Mouse (Mus musculus) C2C12 (cell line): ENCODE results near the gene Ptpn21. TPM values are rescaled to one million over a fixed set of nuclear protein-coding genes. Genes with fewer than 3 reads are reported as not detected.

ENCODE experiments used
- H3K27me3 ChIP-seq: one replicate; pipeline ENCODE4 v1.6.1; 2011; ENCODE audit not compliant: control insufficient read depth, insufficient read depth, insufficient read length
- H3K36me3 ChIP-seq: one replicate; pipeline ENCODE4 v1.6.1; 2011; ENCODE audit not compliant: control insufficient read depth, insufficient read depth
- H3K4me3 ChIP-seq: one replicate; pipeline ENCODE4 v1.5.1; 2011; ENCODE audit warnings: mild to moderate bottlenecking, control low read depth; ENCODE audit not compliant: poor library complexity, insufficient read depth, severe bottlenecking
- H3K79me2 ChIP-seq: one replicate; pipeline ENCODE4 v1.6.1; 2011; ENCODE audit not compliant: control insufficient read depth, insufficient read depth
- H3K79me3 ChIP-seq: one replicate; pipeline ENCODE4 v1.6.1; 2011; ENCODE audit warnings: low read depth, control low read depth
- H3ac ChIP-seq: one replicate; pipeline ENCODE3; 2011; ENCODE audit warnings: low read depth; ENCODE audit not compliant: control insufficient read depth, insufficient read length
- CEBPB ChIP-seq: IDR thresholded peaks from one replicate; pipeline ENCODE4 v1.6.1; 2011; ENCODE audit warnings: low read depth, mild to moderate bottlenecking, control low read depth, moderate library complexity
- CTCF ChIP-seq: IDR thresholded peaks from one replicate; pipeline ENCODE4 v1.5.1; 2011; ENCODE audit not compliant: control insufficient read depth, insufficient read depth, insufficient read length
- FOSL1 ChIP-seq: IDR thresholded peaks from one replicate; pipeline ENCODE4 v1.8.0; 2011; ENCODE audit warnings: mild to moderate bottlenecking, low read length; ENCODE audit not compliant: poor library complexity, insufficient read depth, severe bottlenecking
- MAX ChIP-seq: IDR thresholded peaks from one replicate; pipeline ENCODE4 v1.6.1; 2011; ENCODE audit warnings: mild to moderate bottlenecking, control low read depth
- MYOD1 ChIP-seq: IDR thresholded peaks from one replicate; pipeline ENCODE4 v1.6.1; 2011; ENCODE audit warnings: low read depth; ENCODE audit not compliant: control insufficient read depth, insufficient read length
- MYOG ChIP-seq: IDR thresholded peaks from one replicate; pipeline ENCODE4 v1.6.1; 2011; ENCODE audit not compliant: control insufficient read depth, insufficient read length; ENCODE audit errors: extremely low read depth
- USF1 ChIP-seq: IDR thresholded peaks from one replicate; pipeline ENCODE4 v1.6.1; 2011; ENCODE audit warnings: low read depth, mild to moderate bottlenecking, control low read depth, moderate library complexity
- long read RNA-seq, 2 experiments: library from polyadenylated mRNA; unstranded; transcript quantifications; one replicate each; pipeline ENCODE4 v2.0.0; 2019 to 2020
- polyA plus RNA-seq: library from polyadenylated mRNA; unstranded; fragments of >200 nt; fragmentation: generic; extraction: Trizol; gene quantifications from one replicate; pipeline ENCODE4 v1.2.1, GENCODE M21; 2012; ENCODE audit warnings: missing spikeins

The Ptpn21 gene
- 19.9 TPM for polyA plus RNA-seq
- long read RNA-seq, experiment 1, partial matches to known transcripts = 4 of 4 reads
- long read RNA-seq, experiment 1, other reads (novel, unspliced or antisense) = 0 of 4 reads
- long read RNA-seq, experiment 2, partial matches to known transcripts = 19 of 20 reads
- long read RNA-seq, experiment 2, other reads (novel, unspliced or antisense) = 1 of 20 reads

DNA sequence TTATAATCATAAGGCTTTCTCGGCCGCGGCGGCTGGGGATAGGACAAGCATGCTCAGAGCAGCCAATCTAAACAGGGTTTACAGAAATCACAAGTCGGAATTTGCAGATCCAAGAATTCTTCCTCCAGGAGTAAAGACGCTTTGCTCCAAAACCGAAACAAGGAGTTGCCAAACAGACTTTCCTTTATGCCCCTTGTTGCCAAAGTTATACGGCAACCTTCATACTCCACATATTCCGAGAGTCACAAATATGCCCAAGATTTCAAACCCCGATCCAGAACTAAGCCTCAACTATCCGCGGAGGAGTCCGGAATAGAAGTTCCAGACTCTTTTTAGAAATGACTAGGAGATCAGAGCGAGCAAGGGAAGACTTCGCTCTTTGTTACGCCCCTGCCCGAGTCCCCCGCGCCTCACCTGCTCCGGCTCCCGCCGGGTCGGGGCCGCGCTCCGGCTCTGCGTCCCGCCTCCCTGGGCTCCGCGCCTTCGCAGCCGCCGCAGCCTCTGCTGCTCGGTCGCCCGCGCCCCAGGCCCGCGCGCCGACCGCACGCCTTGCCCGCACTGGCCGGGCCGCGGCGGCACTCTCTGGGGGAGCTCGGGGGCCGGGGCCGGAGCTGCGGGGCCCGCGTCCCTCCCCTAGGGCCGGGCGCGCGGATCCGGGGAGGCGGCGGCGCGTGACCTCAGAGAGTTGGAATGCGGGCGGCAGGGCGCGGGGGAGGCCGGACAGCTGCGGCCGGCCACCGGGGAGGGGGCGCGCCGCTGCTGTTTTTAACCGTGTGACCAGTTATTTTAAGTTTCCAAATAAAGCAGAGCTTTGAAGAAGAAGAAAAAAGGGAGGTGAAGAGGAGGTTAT lies at the start of gene Ptpn21:
Ptpn21 (minus strand) TSS at position 455 of the 850 bp plus-strand sequence.
- Histone ChIP-seq H3ac (peak within 1 kb of the TSS; percentile 93), H3K79me3 (peaks cover 41% of the 10 kb centered on the region), H3K27me3 (no peaks in the 10 kb centered on the region), H3K36me3 (peaks cover 16% of the 10 kb centered on the region), H3K79me2 (peaks cover 52% of the 10 kb centered on the region), H3K4me3 (peak within 1 kb of the TSS; percentile 74)
- TF ChIP-seq CTCF (no peak), MYOD1 (no peak)

DNA sequence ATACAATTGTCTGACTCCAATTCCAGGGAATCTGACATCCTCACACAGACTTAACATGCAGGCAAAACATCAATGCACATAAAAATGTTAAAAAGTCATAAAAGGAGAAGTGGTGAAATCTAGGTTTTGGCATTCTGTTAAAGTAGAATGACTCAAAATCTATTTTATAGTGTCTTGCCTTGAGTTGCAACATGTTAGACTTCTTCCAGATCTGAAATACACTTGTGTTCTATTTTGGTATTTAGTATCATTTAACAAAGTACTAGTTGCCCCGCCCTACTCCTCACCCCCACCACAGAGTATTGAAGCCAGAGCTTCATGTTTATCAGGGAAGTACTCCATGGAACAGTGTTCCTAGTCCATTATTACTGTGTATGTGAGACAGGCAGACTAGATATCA lies 47.0 kb upstream of the Ptpn21 start:
- Histone ChIP-seq H3K79me3 (peaks cover 2% of the 10 kb centered on the region), H3K79me2 (no peaks in the 10 kb centered on the region), H3K27me3 (no peaks in the 10 kb centered on the region), H3ac (no peak overlapping the region), H3K4me3 (no peak overlapping the region), H3K36me3 (peaks cover 82% of the 10 kb centered on the region)
- TF ChIP-seq CTCF (no peak), MAX (no peak), USF1 (no peak), CEBPB (no peak), FOSL1 (no peak), MYOG (no peak), MYOD1 (no peak)

DNA sequence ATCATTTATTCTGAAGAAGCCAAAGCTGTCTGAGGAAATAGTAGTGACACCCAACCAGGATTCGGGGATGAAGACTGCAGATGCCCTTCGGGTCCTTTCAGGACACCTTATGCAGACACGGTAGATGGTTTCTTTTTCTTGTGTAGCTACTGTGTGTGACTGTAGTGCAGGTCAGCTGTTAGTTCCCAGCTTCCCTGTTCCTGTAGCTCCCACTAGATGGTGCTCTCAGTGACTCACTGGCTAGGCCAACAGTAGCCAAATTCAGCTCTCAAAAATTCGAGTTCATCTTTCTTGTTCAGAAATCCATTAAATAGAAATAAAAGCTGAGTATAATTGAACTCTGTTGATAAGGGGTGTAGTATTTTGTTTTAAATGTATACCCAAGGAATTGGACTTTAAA lies 41.9 kb upstream of the Ptpn21 start:
- Histone ChIP-seq H3K27me3 (no peaks in the 10 kb centered on the region), H3K4me3 (no peak overlapping the region), H3K36me3 (peaks cover 94% of the 10 kb centered on the region), H3K79me3 (peaks cover 4% of the 10 kb centered on the region), H3ac (no peak overlapping the region), H3K79me2 (peaks cover 4% of the 10 kb centered on the region)
- TF ChIP-seq CEBPB = no peak
- TF ChIP-seq MYOG = no peak
- TF ChIP-seq USF1 = no peak
- TF ChIP-seq CTCF = peak; percentile 14

DNA sequence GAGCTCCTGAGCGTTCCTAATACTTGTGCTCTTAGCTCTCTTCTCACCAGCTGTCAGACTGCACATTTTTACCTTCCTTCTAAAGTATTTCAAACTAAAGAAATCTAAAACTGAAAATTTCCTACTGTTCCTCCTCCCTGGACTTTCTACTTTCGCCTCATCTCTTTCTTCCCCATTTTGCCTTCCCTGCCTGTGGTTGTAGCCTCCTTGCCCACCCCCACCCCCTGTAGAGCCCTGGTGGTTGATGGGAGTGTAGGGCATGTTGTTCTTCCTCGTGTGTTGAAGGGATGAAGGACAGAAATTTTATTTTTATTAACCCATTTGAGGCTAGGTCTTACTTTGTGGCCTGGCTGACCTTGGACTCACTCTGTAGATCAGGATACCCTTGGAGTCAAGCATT lies 40.3 kb upstream of the Ptpn21 start:
- Histone ChIP-seq H3K79me3 (peaks cover 4% of the 10 kb centered on the region), H3K27me3 (no peaks in the 10 kb centered on the region), H3ac (no peak overlapping the region), H3K36me3 (peaks cover 92% of the 10 kb centered on the region), H3K79me2 (peaks cover 5% of the 10 kb centered on the region), H3K4me3 (no peak overlapping the region)
- TF ChIP-seq CTCF (no peak), FOSL1 (no peak), MYOG (no peak), USF1 (no peak), CEBPB (no peak), MAX (no peak), MYOD1 (no peak)

DNA sequence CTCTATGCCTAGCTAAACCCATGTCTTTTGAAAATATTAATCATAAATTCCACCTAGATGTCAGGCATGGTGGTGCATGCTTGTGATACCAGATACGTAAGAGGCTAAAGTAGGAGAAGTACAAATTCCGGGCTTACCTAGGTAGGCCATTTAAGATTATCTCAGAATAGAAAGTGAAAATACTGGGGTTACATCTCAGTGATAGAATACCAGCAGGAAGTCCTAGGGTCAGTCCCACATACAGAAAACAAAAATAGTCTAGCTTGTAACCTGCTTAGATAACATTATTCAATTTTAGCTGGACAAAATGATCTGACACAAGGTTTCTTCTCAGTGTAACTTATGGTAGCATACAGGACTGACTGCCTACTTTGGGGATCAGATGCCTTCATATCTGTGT lies 29.0 kb upstream of the Ptpn21 start:
- H3K36me3 ChIP-seq = peaks cover 96% of the 10 kb centered on the region
- no peak overlapping the region for H3K4me3 ChIP-seq
- TF ChIP-seq FOSL1 = no peak
- TF ChIP-seq MAX = no peak
- no peak for TF ChIP-seq CTCF
- no peak for TF ChIP-seq USF1
- no peak for TF ChIP-seq CEBPB
- no peak for TF ChIP-seq MYOG
- no peak for TF ChIP-seq MYOD1
- no peaks in the 10 kb centered on the region for H3K79me2 ChIP-seq
- H3ac ChIP-seq = no peak overlapping the region
- H3K79me3 ChIP-seq = peaks cover 2% of the 10 kb centered on the region
- no peaks in the 10 kb centered on the region for H3K27me3 ChIP-seq

DNA sequence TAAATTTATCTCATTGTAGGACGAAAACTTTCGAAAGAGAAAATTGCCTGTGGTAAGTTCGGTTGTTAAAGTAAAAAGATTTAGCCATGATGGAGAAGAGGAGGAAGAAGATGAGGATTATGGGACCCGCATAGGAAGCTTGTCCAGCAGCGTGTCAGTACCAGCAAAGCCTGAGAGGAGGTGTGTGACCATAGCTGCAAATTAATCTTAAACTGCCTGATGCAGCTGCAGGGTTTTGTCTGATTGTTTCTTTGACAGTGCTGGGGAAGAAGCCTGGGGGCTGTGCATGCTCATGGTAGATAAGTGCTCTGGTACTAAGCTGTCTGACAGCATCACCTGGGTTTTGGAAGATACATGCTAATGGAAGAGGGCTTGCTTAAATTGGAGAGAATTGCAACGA lies 22.5 kb upstream of the Ptpn21 start:
- no peak for TF ChIP-seq MYOG
- TF ChIP-seq CTCF = no peak
- no peak for TF ChIP-seq MAX
- TF ChIP-seq CEBPB = no peak
- no peak for TF ChIP-seq MYOD1
- TF ChIP-seq FOSL1 = no peak
- no peak for TF ChIP-seq USF1
- Histone ChIP-seq H3K27me3 (no peaks in the 10 kb centered on the region), H3K36me3 (peaks cover 96% of the 10 kb centered on the region), H3K4me3 (no peak overlapping the region), H3ac (no peak overlapping the region), H3K79me3 (peaks cover 10% of the 10 kb centered on the region), H3K79me2 (peaks cover 22% of the 10 kb centered on the region)
